Mouse (Mus musculus) forebrain, embryonic 14.5 days (tissue): ENCODE measurements around the gene Cldn11. TPM values are rescaled to one million over a fixed set of nuclear protein-coding genes. Genes with fewer than 3 reads are reported as not detected.

Experiments used
- ATAC-seq: fragments of 200-750 bp; cut with Nextera tagmentation; 2 replicates; pipeline ENCODE4 v1.8.0; 2017; ENCODE audit warnings: mild to moderate bottlenecking, moderate library complexity
- DNase-seq: peaks from one replicate; pipeline ENCODE4 v3.0.0-alpha.2; 2015; ENCODE audit warnings: low spot score
- H3K27ac ChIP-seq: fragments of 300-500 bp; sonication (generic); 2 replicates; pipeline ENCODE4 v1.5.1; 2014; ENCODE audit warnings: low read depth, mild to moderate bottlenecking, control low read depth, low read length, moderate library complexity
- H3K27me3 ChIP-seq: fragments of 300-500 bp; sonication (generic); replicated peaks from 2 replicates; pipeline ENCODE4 v1.6.1; 2014; ENCODE audit warnings: low read length, control low read depth, mixed read lengths; ENCODE audit not compliant: control insufficient read depth, insufficient read depth
- H3K36me3 ChIP-seq: fragments of 300-500 bp; sonication (generic); 2 replicates; pipeline ENCODE4 v1.6.1; 2014; ENCODE audit warnings: low read length, control low read depth; ENCODE audit not compliant: control insufficient read depth, insufficient read depth
- H3K4me1 ChIP-seq: fragments of 300-500 bp; sonication (generic); 2 replicates; pipeline ENCODE4 v1.6.1; 2014; ENCODE audit warnings: antibody characterized with exemption, low read length, control low read depth; ENCODE audit not compliant: control insufficient read depth, insufficient read depth
- H3K4me2 ChIP-seq: fragments of 300-500 bp; sonication (generic); 2 replicates; pipeline ENCODE4 v1.6.1; 2014; ENCODE audit warnings: mild to moderate bottlenecking, control low read depth, low read length
- H3K4me3 ChIP-seq: fragments of 300-500 bp; sonication (generic); 2 replicates; pipeline ENCODE4 v1.5.1; 2014; ENCODE audit warnings: low read depth, low read length, control low read depth
- H3K9ac ChIP-seq: fragments of 300-500 bp; sonication (generic); 2 replicates; pipeline ENCODE4 v1.6.1; 2014; ENCODE audit warnings: mild to moderate bottlenecking, low read length, control low read depth, moderate library complexity
- H3K9me3 ChIP-seq: fragments of 300-500 bp; sonication (generic); replicated peaks from 2 replicates; pipeline ENCODE4 v1.6.1; 2016; ENCODE audit warnings: low read length, control low read depth, mixed read lengths; ENCODE audit not compliant: control insufficient read depth
- WGBS: fragments of 180-500 bp; shearing (Covaris S2); extraction: QIAGEN DNeasy Blood & Tissue Kit; methylation state at CpG from one replicate; pipeline ENCODE4 v1.1.7; 2014; 5-methylcytosine and 5-hydroxymethylcytosine counted together
- polyA plus RNA-seq: library from polyadenylated mRNA; unstranded; fragments of >200 nt; fragmentation: Nextera tagmentation; extraction: Ambion mirVana; gene quantifications from 2 replicates; pipeline ENCODE4 v1.2.1, GENCODE M21; 2014

Gene Cldn11
- polyA plus RNA-seq, result 55.3 and 60.4 TPM in 2 replicates

GRCm38 (mm10) chr3:31149706-31150105 lies at the start of gene Cldn11:
Cldn11 (plus strand) TSS chr3:31149920.
- H3K27ac ChIP-seq, result no peak within 1 kb of the TSS
- ATAC-seq (peak; percentile 90), DNase-seq (peak; percentile 79)
- no peaks in the 10 kb centered on the region for H3K27me3 ChIP-seq
- H3K4me3 ChIP-seq, result peak within 1 kb of the TSS; percentile 36
- H3K9ac ChIP-seq, result peak within 1 kb of the TSS; percentile 45
- H3K36me3 ChIP-seq, result no peaks in the 10 kb centered on the region
- under 1% methylated on average over 32 of the region's 33 CpGs for WGBS
- H3K9me3 ChIP-seq, result no peaks in the 10 kb centered on the region
- H3K4me1 ChIP-seq, result no peaks in the 10 kb centered on the region; the same call in 1 of the 2 replicates
- H3K4me2 ChIP-seq, result peak within 1 kb of the TSS; percentile 87

- Histone ChIP-seq H3K4me2 (peak overlapping the region; percentile 34; the same call in 1 of the 2 replicates), H3K9me3 (no peaks in the 10 kb centered on the region), H3K9ac (no peak overlapping the region), H3K36me3 (peaks cover 3% of the 10 kb centered on the region; the same call in 1 of the 2 replicates), H3K4me1 (peaks cover 27% of the 10 kb centered on the region), H3K27ac (no peak overlapping the region), H3K27me3 (no peaks in the 10 kb centered on the region), H3K4me3 (no peak overlapping the region)
- no peak for ATAC-seq
- 83% methylated on average over 5 of the region's 5 CpGs for WGBS
- DNase-seq, result no peak
These were observed 49.7 kb upstream of the Cldn11 start for GRCm38 (mm10) chr3:31100026-31100425.

GRCm38 (mm10) chr3:31100802-31101201 lies 48.9 kb upstream of the Cldn11 start:
- ATAC-seq (no peak), DNase-seq (no peak)
- H3K9me3 ChIP-seq, result no peaks in the 10 kb centered on the region
- 92% methylated on average over 3 of the region's 3 CpGs for whole genome bisulfite sequencing
- peaks cover 3% of the 10 kb centered on the region; the same call in 1 of the 2 replicates for H3K36me3 ChIP-seq
- peaks cover 27% of the 10 kb centered on the region for H3K4me1 ChIP-seq
- no peaks in the 10 kb centered on the region for H3K27me3 ChIP-seq
- H3K4me3 ChIP-seq, result no peak overlapping the region
- no peak overlapping the region for H3K27ac ChIP-seq
- no peak overlapping the region for H3K4me2 ChIP-seq
- H3K9ac ChIP-seq, result no peak overlapping the region

DNA sequence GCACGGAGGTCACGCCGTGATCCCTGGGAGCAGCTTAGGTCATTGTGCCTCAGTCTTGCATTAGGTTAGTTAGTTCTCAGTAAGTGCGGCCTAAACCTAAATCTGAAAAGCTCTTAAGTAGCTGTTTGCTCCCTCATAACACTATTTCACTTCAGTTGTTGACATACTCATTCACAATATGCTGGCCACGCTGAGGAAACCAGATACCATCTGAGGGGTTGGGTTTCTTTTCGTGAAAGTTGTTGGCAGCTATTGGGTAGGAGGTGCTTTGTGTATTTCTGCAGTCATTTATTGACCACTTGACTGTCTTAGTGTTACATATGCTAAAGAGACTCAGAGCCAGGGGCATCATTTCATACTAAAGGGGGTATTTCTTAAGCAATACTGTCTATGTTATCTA lies 44.8 kb upstream of the Cldn11 start:
- Histone ChIP-seq H3K4me3 (no peak overlapping the region), H3K36me3 (no peaks in the 10 kb centered on the region), H3K4me2 (no peak overlapping the region), H3K9me3 (no peaks in the 10 kb centered on the region), H3K4me1 (peaks cover 12% of the 10 kb centered on the region), H3K27me3 (no peaks in the 10 kb centered on the region), H3K9ac (no peak overlapping the region), H3K27ac (no peak overlapping the region)
- ATAC-seq, result no peak
- DNase-seq, result no peak
- 80% methylated on average over 6 of the region's 6 CpGs for WGBS

DNA sequence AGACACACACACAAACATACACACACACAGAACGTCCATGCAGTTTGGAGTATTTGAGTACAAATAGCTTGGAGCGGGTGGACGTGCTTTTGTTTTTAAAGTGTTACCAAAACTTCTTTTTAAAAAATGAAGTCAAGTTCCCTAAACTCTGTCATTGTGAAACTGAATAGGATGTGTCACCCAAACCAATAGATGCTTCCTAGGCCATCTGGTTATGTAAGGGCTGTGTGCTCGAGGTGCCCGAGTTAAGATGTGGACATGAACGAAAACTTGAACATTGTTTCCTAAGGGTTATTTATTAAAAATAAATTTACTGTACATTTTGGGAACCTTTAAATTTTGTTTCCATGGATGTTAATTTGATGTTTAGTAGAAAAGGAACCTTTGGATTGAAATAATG lies 43.1 kb upstream of the Cldn11 start:
- Histone ChIP-seq H3K9ac (no peak overlapping the region), H3K27me3 (no peaks in the 10 kb centered on the region), H3K4me3 (no peak overlapping the region), H3K4me2 (no peak overlapping the region), H3K9me3 (no peaks in the 10 kb centered on the region), H3K36me3 (no peaks in the 10 kb centered on the region), H3K27ac (no peak overlapping the region), H3K4me1 (peaks cover 8% of the 10 kb centered on the region; the same call in 1 of the 2 replicates)
- 87% methylated on average over 6 of the region's 6 CpGs for WGBS
- ATAC-seq (no peak), DNase-seq (no peak)

- H3K27me3 ChIP-seq, result no peaks in the 10 kb centered on the region
- peaks cover 8% of the 10 kb centered on the region; the same call in 1 of the 2 replicates for H3K4me1 ChIP-seq
- DNase-seq (no peak), ATAC-seq (no peak; the same call in 1 of the 2 replicates)
- WGBS, result 88% methylated on average over 4 of the region's 4 CpGs
- no peak overlapping the region for H3K4me3 ChIP-seq
- H3K9me3 ChIP-seq, result no peaks in the 10 kb centered on the region
- H3K36me3 ChIP-seq, result no peaks in the 10 kb centered on the region
- no peak overlapping the region for H3K9ac ChIP-seq
- H3K27ac ChIP-seq, result no peak overlapping the region
- no peak overlapping the region for H3K4me2 ChIP-seq
These were observed 42.0 kb upstream of the Cldn11 start for GRCm38 (mm10) chr3:31107674-31108073.

GRCm38 (mm10) chr3:31109108-31109507 lies 40.6 kb upstream of the Cldn11 start:
- H3K9me3 ChIP-seq, result no peaks in the 10 kb centered on the region
- no peak overlapping the region for H3K4me2 ChIP-seq
- H3K4me1 ChIP-seq, result peaks cover 8% of the 10 kb centered on the region; the same call in 1 of the 2 replicates
- H3K9ac ChIP-seq, result no peak overlapping the region
- no peak overlapping the region for H3K4me3 ChIP-seq
- DNase-seq (peak; percentile 57), ATAC-seq (no peak)
- H3K27ac ChIP-seq, result no peak overlapping the region
- WGBS, result 67% methylated on average over 3 of the region's 3 CpGs
- H3K27me3 ChIP-seq, result no peaks in the 10 kb centered on the region
- peaks cover 9% of the 10 kb centered on the region; the same call in 1 of the 2 replicates for H3K36me3 ChIP-seq

- H3K27me3 ChIP-seq, result no peaks in the 10 kb centered on the region
- no peak overlapping the region for H3K4me2 ChIP-seq
- DNase-seq (no peak), ATAC-seq (no peak)
- no peak overlapping the region for H3K27ac ChIP-seq
- H3K4me3 ChIP-seq, result no peak overlapping the region
- H3K9ac ChIP-seq, result no peak overlapping the region
- peaks cover 34% of the 10 kb centered on the region for H3K36me3 ChIP-seq
- WGBS, result 91% methylated on average over 4 of the region's 4 CpGs
- no peaks in the 10 kb centered on the region for H3K4me1 ChIP-seq
- no peaks in the 10 kb centered on the region for H3K9me3 ChIP-seq
These were observed 26.6 kb upstream of the Cldn11 start for GRCm38 (mm10) chr3:31123098-31123497.

- Histone ChIP-seq H3K4me1 (no peaks in the 10 kb centered on the region), H3K27me3 (no peaks in the 10 kb centered on the region), H3K4me3 (no peak overlapping the region), H3K9me3 (no peaks in the 10 kb centered on the region), H3K36me3 (peaks cover 8% of the 10 kb centered on the region), H3K4me2 (no peak overlapping the region), H3K27ac (no peak overlapping the region), H3K9ac (no peak overlapping the region)
- DNase-seq, result no peak
- 78% methylated on average over 4 of the region's 4 CpGs for WGBS
- ATAC-seq, result no peak
These were observed 23.4 kb upstream of the Cldn11 start for GRCm38 (mm10) chr3:31126303-31126702.
